Mouse (Mus musculus): ENCODE results near the gene Aebp1.

Aebp1 gene

GRCm38 (mm10) chr11:5919606-5920005, 57.9 kb downstream of the Aebp1 start:
- in situ Hi-C loops (cut with MboI; ENCODE audit: low sequenced_read_pairs) = no loop called here

- in situ Hi-C loops (cut with MboI; ENCODE audit: low sequenced_read_pairs) = no loop called here
These were observed 58.7 kb downstream of the Aebp1 start for GRCm38 (mm10) chr11:5920323-5920960.
